Mouse (Mus musculus) thymus, postnatal 0 days (tissue): ENCODE data around the gene Erc2. TPM values are rescaled to one million over a fixed set of nuclear protein-coding genes. Genes with fewer than 3 reads are reported as not detected.

Source experiments
- polyA plus RNA-seq: library from polyadenylated mRNA; unstranded; fragments of >200 nt; fragmentation: Nextera tagmentation; extraction: Ambion mirVana; gene quantifications from 2 replicates; pipeline ENCODE4 v1.2.1, GENCODE M21; 2015

Erc2 gene
- polyA plus RNA-seq, 1 experiment from 2014 or later: 0.09 TPM

Other genes starting within 250 kb of the Erc2 start
- 11.1 and 16.7 TPM in 2 replicates for gene Fam208a, start 193.6 kb upstream of the Erc2 start, polyA plus RNA-seq
- gene Ccdc66, start 114.0 kb upstream of the Erc2 start, polyA plus RNA-seq: 8.1 and 10.5 TPM in 2 replicates